17 mouse cellular contexts compared by ENCODE assay signal in genomic region chr3:6083855-6084254, GRCm38 (mm10).
"Had no signal": no experiment of that assay in that cellular context is flagged by ENCODE, and none has a peak within 500 bp of the region (broad histone marks: within the 10 kb centered on the region; RNA-seq: fewer than 3 reads in every experiment).

No protein-coding gene starts in this region.

- H3K27me3 ChIP-seq: liver, embryonic 12.5 days; neural tube, embryonic 13.5 days; neural tube, embryonic 15.5 days; stomach, embryonic 15.5 days had no signal

- H3K4me3 ChIP-seq: liver, embryonic 12.5 days; myocyte; neural tube, embryonic 13.5 days; neural tube, embryonic 15.5 days; stomach, embryonic 15.5 days had no signal

- H3K4me2 ChIP-seq: liver, embryonic 12.5 days; lung, embryonic 14.5 days; neural tube, embryonic 13.5 days; neural tube, embryonic 15.5 days; stomach, embryonic 15.5 days had no signal

- H3K9me3 ChIP-seq: liver, embryonic 12.5 days; neural tube, embryonic 13.5 days; neural tube, embryonic 15.5 days; stomach, embryonic 15.5 days had no signal

- H3K36me3 ChIP-seq: liver, embryonic 12.5 days; neural tube, embryonic 13.5 days; neural tube, embryonic 15.5 days; stomach, embryonic 15.5 days had no signal

- H3K4me1 ChIP-seq: liver, embryonic 12.5 days; neural tube, embryonic 13.5 days; neural tube, embryonic 15.5 days; stomach, embryonic 15.5 days had no signal

- ATAC-seq: liver, embryonic 12.5 days had no signal

- H3K27ac ChIP-seq: liver, embryonic 12.5 days; liver, embryonic 14.5 days; neural tube, embryonic 13.5 days; neural tube, embryonic 15.5 days; stomach, embryonic 15.5 days; stomach, postnatal 0 days had no signal

- H3K9ac ChIP-seq: liver, embryonic 12.5 days; liver, embryonic 14.5 days; lung, embryonic 14.5 days; neural tube, embryonic 13.5 days; neural tube, embryonic 15.5 days; stomach, embryonic 15.5 days had no signal

- DNase-seq: lung, adult 18-20 months; lung, embryonic 14.5 days; lung, postnatal 10 days; lung, postnatal 4 days; midbrain, embryonic 14.5 days; retina, postnatal 1 day; right cerebral cortex, adult 18-20 months; thymus, adult 2 months; thymus, postnatal 25 days; thymus, postnatal 4 days had no signal
